Mouse (Mus musculus) lung, embryonic 16.5 days (tissue): ENCODE measurements around the gene G3bp2. TPM values are rescaled to one million over a fixed set of nuclear protein-coding genes. Genes with fewer than 3 reads are reported as not detected.

Experiments
- ATAC-seq: fragments of 200-750 bp; cut with Nextera tagmentation; 2 replicates; pipeline ENCODE4 v1.8.0; 2017; ENCODE audit warnings: low read depth, mild to moderate bottlenecking, moderate library complexity
- H3K27ac ChIP-seq: fragments of 300-500 bp; sonication (generic); 2 replicates; pipeline ENCODE4 v1.5.1; 2014; ENCODE audit warnings: mild to moderate bottlenecking, control low read depth, low read length
- H3K27me3 ChIP-seq: fragments of 300-500 bp; sonication (generic); 2 replicates; pipeline ENCODE4 v1.6.1; 2014; ENCODE audit warnings: low read depth, low read length, mixed read lengths; ENCODE audit not compliant: control insufficient read depth, insufficient read depth
- H3K36me3 ChIP-seq: fragments of 300-500 bp; sonication (generic); 2 replicates; pipeline ENCODE4 v1.6.1; 2014; ENCODE audit warnings: low read length; ENCODE audit not compliant: control insufficient read depth, insufficient read depth
- H3K4me1 ChIP-seq: fragments of 300-500 bp; sonication (generic); replicated peaks from 2 replicates; pipeline ENCODE4 v1.6.1; 2014; ENCODE audit warnings: low read length, mixed read lengths; ENCODE audit not compliant: control insufficient read depth, insufficient read depth
- H3K4me2 ChIP-seq: fragments of 300-500 bp; sonication (generic); 2 replicates; pipeline ENCODE4 v1.6.1; 2014; ENCODE audit warnings: low read depth, low read length, control low read depth
- H3K4me3 ChIP-seq: fragments of 300-500 bp; sonication (generic); 2 replicates; pipeline ENCODE4 v1.5.1; 2014; ENCODE audit warnings: mild to moderate bottlenecking, low read length, control low read depth
- H3K9ac ChIP-seq: fragments of 300-500 bp; sonication (generic); 2 replicates; pipeline ENCODE4 v1.6.1; 2014; ENCODE audit warnings: low read length, control low read depth
- H3K9me3 ChIP-seq: fragments of 300-500 bp; sonication (generic); 2 replicates; pipeline ENCODE4 v1.6.1; 2016; ENCODE audit warnings: low read length; ENCODE audit not compliant: control insufficient read depth
- WGBS: fragments of 180-500 bp; shearing (Covaris S2); extraction: QIAGEN DNeasy Blood & Tissue Kit; methylation state at CpG from one replicate; pipeline ENCODE4 v1.1.7; 2014; 5-methylcytosine and 5-hydroxymethylcytosine counted together
- polyA plus RNA-seq: library from polyadenylated mRNA; unstranded; fragments of >200 nt; fragmentation: Nextera tagmentation; extraction: Ambion mirVana; gene quantifications from 2 replicates; pipeline ENCODE4 v1.2.1, GENCODE M21; 2015

Gene G3bp2
- polyA plus RNA-seq, 1 experiment from 2014 or later, result 144 TPM

GRCm38 (mm10) chr5:92121636-92122035 is 38.1 kb upstream of the G3bp2 start:
- no peak overlapping the region for H3K27ac ChIP-seq
- WGBS, result 64% methylated on average over 4 of the region's 4 CpGs
- no peak overlapping the region for H3K4me3 ChIP-seq
- ATAC-seq, result no peak
- H3K4me2 ChIP-seq, result no peak overlapping the region
- no peaks in the 10 kb centered on the region for H3K4me1 ChIP-seq
- H3K9me3 ChIP-seq, result no peaks in the 10 kb centered on the region
- no peak overlapping the region for H3K9ac ChIP-seq
- H3K36me3 ChIP-seq, result no peaks in the 10 kb centered on the region
- H3K27me3 ChIP-seq, result no peaks in the 10 kb centered on the region

GRCm38 (mm10) chr5:92117823-92118403 is 34.4 kb upstream of the G3bp2 start:
- no peak overlapping the region for H3K4me3 ChIP-seq
- ATAC-seq, result peak; percentile 57
- no peaks in the 10 kb centered on the region; the same call in 1 of the 2 replicates for H3K27me3 ChIP-seq
- H3K9ac ChIP-seq, result no peak overlapping the region
- H3K4me2 ChIP-seq, result no peak overlapping the region
- WGBS, result 55% methylated on average over 12 of the region's 12 CpGs
- no peak overlapping the region for H3K27ac ChIP-seq
- H3K36me3 ChIP-seq, result no peaks in the 10 kb centered on the region
- H3K4me1 ChIP-seq, result 0 out of 2 replicates have a peak, but pooled peaks cover 1% of the 10 kb centered on the region
- no peaks in the 10 kb centered on the region for H3K9me3 ChIP-seq

- Histone ChIP-seq H3K4me2 (no peak overlapping the region), H3K27ac (no peak overlapping the region), H3K4me1 (peaks cover 4% of the 10 kb centered on the region; the same call in 1 of the 2 replicates), H3K9me3 (no peaks in the 10 kb centered on the region), H3K36me3 (no peaks in the 10 kb centered on the region), H3K4me3 (no peak overlapping the region), H3K27me3 (no peaks in the 10 kb centered on the region; the same call in 1 of the 2 replicates), H3K9ac (no peak overlapping the region)
- ATAC-seq, result no peak
- WGBS, result 90% methylated on average over 2 of the region's 2 CpGs
These were observed 31.4 kb upstream of the G3bp2 start for GRCm38 (mm10) chr5:92114939-92115338.

GRCm38 (mm10) chr5:92114223-92114622 is 30.7 kb upstream of the G3bp2 start:
- H3K4me3 ChIP-seq, result no peak overlapping the region
- WGBS, result 83% methylated on average over 6 of the region's 6 CpGs

GRCm38 (mm10) chr5:92113484-92113883 is 30.0 kb upstream of the G3bp2 start:
- H3K36me3 ChIP-seq, result no peaks in the 10 kb centered on the region
- H3K4me1 ChIP-seq, result peaks cover 4% of the 10 kb centered on the region; the same call in 1 of the 2 replicates
- H3K9me3 ChIP-seq, result no peaks in the 10 kb centered on the region
- no peak overlapping the region for H3K4me2 ChIP-seq
- H3K9ac ChIP-seq, result no peak overlapping the region
- no peak for ATAC-seq
- no peak overlapping the region for H3K4me3 ChIP-seq
- 84% methylated on average over 7 of the region's 7 CpGs for WGBS
- H3K27me3 ChIP-seq, result no peaks in the 10 kb centered on the region; the same call in 1 of the 2 replicates
- no peak overlapping the region for H3K27ac ChIP-seq

More at GRCm38 (mm10) chr5:92114223-92114622, 30.7 kb upstream of the G3bp2 start:
- no peak overlapping the region for H3K27ac ChIP-seq
- H3K9me3 ChIP-seq, result no peaks in the 10 kb centered on the region
- H3K4me1 ChIP-seq, result peaks cover 4% of the 10 kb centered on the region; the same call in 1 of the 2 replicates
- ATAC-seq, result no peak
- H3K27me3 ChIP-seq, result no peaks in the 10 kb centered on the region; the same call in 1 of the 2 replicates
- no peak overlapping the region for H3K9ac ChIP-seq
- H3K4me2 ChIP-seq, result no peak overlapping the region
- no peaks in the 10 kb centered on the region for H3K36me3 ChIP-seq

- 10% methylated on average over 10 of the region's 10 CpGs for WGBS
- no peak for ATAC-seq
- Histone ChIP-seq H3K27me3 (no peaks in the 10 kb centered on the region; the same call in 1 of the 2 replicates), H3K4me1 (peaks cover 4% of the 10 kb centered on the region; the same call in 1 of the 2 replicates), H3K36me3 (no peaks in the 10 kb centered on the region), H3K27ac (no peak overlapping the region), H3K4me3 (peak overlapping the region; percentile 34), H3K9ac (peak overlapping the region; percentile 47), H3K4me2 (peak overlapping the region; percentile 54), H3K9me3 (no peaks in the 10 kb centered on the region)
These were observed 29.1 kb upstream of the G3bp2 start for GRCm38 (mm10) chr5:92112585-92112984.

- H3K27ac ChIP-seq, result no peak overlapping the region
- peak overlapping the region; percentile 47; the same call in 1 of the 2 replicates for H3K9ac ChIP-seq
- peak overlapping the region; percentile 54 for H3K4me2 ChIP-seq
- 14% methylated on average over 6 of the region's 6 CpGs for WGBS
- H3K27me3 ChIP-seq, result no peaks in the 10 kb centered on the region; the same call in 1 of the 2 replicates
- H3K36me3 ChIP-seq, result no peaks in the 10 kb centered on the region
- peak overlapping the region; percentile 34 for H3K4me3 ChIP-seq
- H3K4me1 ChIP-seq, result peaks cover 4% of the 10 kb centered on the region; the same call in 1 of the 2 replicates
- no peaks in the 10 kb centered on the region for H3K9me3 ChIP-seq
- ATAC-seq, result no peak
These were observed 28.7 kb upstream of the G3bp2 start for GRCm38 (mm10) chr5:92112175-92112574.

GRCm38 (mm10) chr5:92110818-92111355 is 27.4 kb upstream of the G3bp2 start:
- Histone ChIP-seq H3K4me3 (no peak overlapping the region), H3K4me2 (no peak overlapping the region), H3K27ac (no peak overlapping the region), H3K36me3 (no peaks in the 10 kb centered on the region), H3K4me1 (peaks cover 4% of the 10 kb centered on the region; the same call in 1 of the 2 replicates), H3K9ac (no peak overlapping the region), H3K27me3 (no peaks in the 10 kb centered on the region; the same call in 1 of the 2 replicates), H3K9me3 (no peaks in the 10 kb centered on the region)
- 85% methylated on average over 5 of the region's 5 CpGs for WGBS
- no peak for ATAC-seq

- ATAC-seq, result no peak
- H3K36me3 ChIP-seq, result no peaks in the 10 kb centered on the region
- no peak overlapping the region for H3K4me3 ChIP-seq
- H3K9ac ChIP-seq, result no peak overlapping the region
- no peak overlapping the region for H3K27ac ChIP-seq
- H3K9me3 ChIP-seq, result no peaks in the 10 kb centered on the region
- no peaks in the 10 kb centered on the region for H3K27me3 ChIP-seq
- no peak overlapping the region for H3K4me2 ChIP-seq
- no peaks in the 10 kb centered on the region; the same call in 1 of the 2 replicates for H3K4me1 ChIP-seq
- 71% methylated on average over 4 of the region's 4 CpGs for WGBS
These were observed 23.8 kb upstream of the G3bp2 start for GRCm38 (mm10) chr5:92107282-92107681.
